Mouse (Mus musculus) frontal cortex, postnatal 14 days (tissue): Measurements from ENCODE around the gene Amigo2.
A peak's percentile ranks its signal among the peaks of the same experiment; 100 is the strongest.

Experiments used
- DNase-seq, 2 experiments: peaks; one replicate each; pipeline ENCODE4 v3.0.0; 2022; ENCODE audit warnings: low spot score in 2 of 2

The Amigo2 gene

DNA sequence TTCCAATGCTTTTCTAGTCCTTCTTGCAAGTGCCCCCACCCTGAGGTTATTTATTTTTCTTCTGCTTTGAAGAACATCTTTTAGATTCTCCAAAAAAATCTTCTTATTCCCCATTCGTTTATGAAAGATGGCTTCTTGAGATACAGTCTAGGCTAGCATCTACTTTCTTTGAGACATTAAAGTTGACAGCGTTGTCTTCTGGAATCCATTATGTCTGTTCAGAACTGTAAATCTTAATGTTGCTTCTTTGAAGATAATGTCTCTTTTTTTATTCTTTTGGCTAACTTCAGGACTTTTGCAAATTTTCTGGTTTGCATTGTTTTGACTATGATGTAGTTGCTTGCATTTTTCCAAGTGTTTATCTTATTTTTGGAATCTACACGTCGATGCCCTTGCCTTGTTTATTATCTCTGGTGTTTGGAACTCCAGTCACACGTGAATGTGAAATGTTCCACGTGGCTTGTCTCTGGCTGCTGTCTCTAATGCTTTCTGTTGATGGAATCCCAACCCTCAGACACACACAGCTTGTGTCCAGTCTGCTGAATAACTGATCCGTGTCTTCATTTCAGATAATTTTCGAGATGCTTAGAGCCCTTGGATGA is 20.1 kb upstream of the Amigo2 start:
- DNase-seq = no peak

- DNase-seq = no peak
Measured at GRCm38 (mm10) chr15:97266236-97266845, 19.3 kb upstream of the Amigo2 start.

GRCm38 (mm10) chr15:97262251-97262650 is 15.2 kb upstream of the Amigo2 start:
- DNase-seq = no peak

DNA sequence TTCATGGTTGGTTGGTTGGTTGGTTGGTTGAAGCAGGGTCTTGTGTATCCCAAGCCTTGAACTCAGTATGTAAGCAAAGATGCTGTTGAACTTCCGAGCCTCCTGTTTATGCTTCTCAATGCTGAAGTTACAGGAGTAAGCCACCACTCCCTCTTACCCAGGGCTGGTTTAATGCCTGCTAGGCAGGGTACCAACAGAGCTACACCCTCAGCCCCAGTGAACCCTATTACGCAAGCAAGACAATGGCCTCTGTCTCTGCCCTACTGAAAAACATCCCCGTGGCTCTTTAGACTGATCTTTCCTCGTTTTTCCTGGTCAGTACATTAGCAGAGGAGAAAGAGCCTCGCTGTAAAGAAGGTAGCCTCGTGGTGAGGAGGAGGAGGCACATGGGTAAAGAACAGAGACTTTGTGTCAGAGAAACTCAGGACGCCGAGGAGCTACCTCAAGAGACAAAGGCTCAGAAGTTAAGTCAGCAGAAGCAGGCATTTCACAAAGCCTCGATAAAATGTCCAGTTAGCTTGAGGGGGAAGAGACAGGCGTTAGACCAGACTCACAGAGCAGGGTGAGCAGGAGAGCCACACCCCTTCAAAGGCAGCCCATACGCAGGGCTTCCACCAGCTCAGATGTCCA is 13.0 kb upstream of the Amigo2 start:
- no peak for DNase-seq

GRCm38 (mm10) chr15:97259300-97259699 is 12.2 kb upstream of the Amigo2 start:
- DNase-seq = no peak

- DNase-seq = no peak
Measured at GRCm38 (mm10) chr15:97258483-97259230, 11.6 kb upstream of the Amigo2 start.

DNA sequence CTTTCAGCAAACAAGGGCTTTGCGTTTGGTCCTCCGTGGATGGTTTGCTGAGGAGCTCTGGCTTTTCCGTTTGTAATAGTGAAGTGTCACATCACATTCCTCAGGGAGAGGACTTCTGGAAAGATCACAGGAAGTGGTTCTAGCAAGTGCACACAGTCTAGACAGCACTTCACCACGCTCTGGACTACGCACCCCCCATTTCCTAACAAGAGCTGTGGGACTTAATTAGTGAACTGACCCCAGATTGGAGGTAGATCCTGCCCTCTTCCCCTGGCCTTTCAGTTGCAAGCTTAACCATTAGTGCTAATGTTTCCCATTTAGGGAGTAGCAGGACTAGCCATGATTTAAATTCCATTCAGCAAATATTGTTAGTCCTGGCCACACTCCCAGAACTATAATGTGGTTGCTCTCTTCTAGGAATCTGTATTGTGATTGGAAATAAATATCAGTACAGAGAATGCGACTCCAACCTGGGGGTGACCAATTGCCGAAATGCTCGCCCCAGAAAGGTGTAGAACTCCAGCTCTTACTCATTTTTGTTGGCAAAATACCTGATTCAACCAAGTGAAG is 10.2 kb upstream of the Amigo2 start:
- no peak for DNase-seq

GRCm38 (mm10) chr15:97256411-97256810 is 9.3 kb upstream of the Amigo2 start:
- DNase-seq = no peak

- DNase-seq = no peak
Measured at GRCm38 (mm10) chr15:97255800-97256199, 8.7 kb upstream of the Amigo2 start.

DNA sequence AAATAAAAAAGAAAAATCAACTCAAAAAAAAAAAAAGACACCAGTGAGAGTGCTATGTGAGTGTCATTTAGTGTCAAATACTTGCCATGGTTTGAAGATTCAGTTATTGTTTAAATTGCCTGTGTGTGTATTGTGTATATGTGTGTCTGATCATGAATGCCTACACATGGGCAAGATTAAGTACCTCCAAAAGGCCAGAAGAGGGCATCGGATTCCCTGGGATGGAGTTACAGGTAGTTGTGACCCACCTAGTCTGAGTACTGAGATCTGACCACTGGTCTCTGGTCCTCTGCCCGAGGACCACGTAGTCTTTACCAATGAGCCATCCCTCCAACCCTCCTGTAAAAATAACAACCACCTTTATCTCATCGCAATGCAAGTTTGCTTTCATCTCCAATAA is 7.3 kb upstream of the Amigo2 start:
- DNase-seq = no peak

- DNase-seq = no peak
Measured at GRCm38 (mm10) chr15:97252493-97253034, 5.5 kb upstream of the Amigo2 start.

GRCm38 (mm10) chr15:97249322-97249721 is 2.2 kb upstream of the Amigo2 start:
- DNase-seq = no peak

DNA sequence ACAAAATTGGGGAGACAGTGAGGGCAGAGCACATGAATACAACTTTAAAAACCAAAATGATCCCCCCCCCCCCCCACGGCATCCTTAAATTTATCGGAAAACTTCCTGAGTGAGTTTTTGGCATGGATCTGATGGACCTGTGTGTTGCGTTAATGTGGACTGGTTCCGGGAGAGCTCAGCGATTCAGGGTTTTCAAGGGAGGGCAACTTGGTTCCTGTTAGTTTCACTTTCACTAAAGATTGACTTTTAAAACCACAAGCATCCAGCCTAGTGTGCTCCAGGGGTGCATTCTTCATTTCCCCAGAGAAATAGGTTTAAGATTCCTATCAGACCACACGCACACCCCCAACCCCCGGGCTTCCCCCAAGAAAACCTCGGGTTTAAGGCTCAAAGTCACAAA is 1.2 kb upstream of the Amigo2 start:
- DNase-seq = no peak

GRCm38 (mm10) chr15:97247791-97248161 is 689 bp upstream of the Amigo2 start:
- no peak for DNase-seq

- DNase-seq = no peak
Measured at GRCm38 (mm10) chr15:97246256-97246655, 831 bp downstream of the Amigo2 start.

GRCm38 (mm10) chr15:97245392-97245791 is 1.7 kb downstream of the Amigo2 start:
- no peak for DNase-seq

- no peak for DNase-seq
Measured at GRCm38 (mm10) chr15:97236943-97237342, 10.1 kb downstream of the Amigo2 start.

DNA sequence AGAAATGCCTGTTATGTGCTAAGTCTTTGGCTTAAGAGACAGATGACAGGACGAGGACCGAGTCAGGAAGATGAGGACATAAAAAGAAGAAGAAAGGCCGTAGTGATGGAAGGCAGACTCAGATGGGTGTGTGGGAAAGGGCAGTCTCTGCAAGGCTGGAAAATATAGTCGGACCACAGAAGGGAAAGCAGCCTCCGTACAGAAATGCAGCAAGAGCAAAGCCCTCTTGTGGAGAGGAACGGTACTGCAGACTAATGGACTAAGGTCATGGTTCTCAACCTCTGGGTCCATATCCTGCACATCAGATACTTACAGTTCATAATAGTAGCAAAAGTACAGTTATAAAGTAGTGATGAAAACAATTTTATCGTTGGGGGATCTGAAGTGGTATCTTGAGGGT is 11.9 kb downstream of the Amigo2 start:
- DNase-seq = peak in 1 of 2 experiments; percentile 29

DNA sequence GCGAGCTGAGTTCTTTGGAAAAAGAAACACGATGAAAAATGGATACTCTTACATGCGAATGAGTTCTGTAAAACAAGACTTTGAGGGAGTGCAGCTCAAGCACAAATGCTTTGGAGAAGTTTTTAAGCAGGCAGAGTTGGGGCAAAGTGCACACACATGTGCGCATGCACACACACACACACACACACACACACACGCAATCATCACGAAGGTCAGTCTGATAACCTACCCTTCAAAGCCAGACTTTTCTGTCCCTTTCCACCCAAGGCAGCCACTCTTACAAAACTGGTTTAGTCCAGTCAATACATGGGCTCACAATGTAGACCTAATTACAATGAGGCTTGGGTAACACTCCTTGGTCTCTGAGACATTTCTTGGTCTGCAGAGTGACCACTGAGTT is 13.0 kb downstream of the Amigo2 start:
- no peak for DNase-seq

DNA sequence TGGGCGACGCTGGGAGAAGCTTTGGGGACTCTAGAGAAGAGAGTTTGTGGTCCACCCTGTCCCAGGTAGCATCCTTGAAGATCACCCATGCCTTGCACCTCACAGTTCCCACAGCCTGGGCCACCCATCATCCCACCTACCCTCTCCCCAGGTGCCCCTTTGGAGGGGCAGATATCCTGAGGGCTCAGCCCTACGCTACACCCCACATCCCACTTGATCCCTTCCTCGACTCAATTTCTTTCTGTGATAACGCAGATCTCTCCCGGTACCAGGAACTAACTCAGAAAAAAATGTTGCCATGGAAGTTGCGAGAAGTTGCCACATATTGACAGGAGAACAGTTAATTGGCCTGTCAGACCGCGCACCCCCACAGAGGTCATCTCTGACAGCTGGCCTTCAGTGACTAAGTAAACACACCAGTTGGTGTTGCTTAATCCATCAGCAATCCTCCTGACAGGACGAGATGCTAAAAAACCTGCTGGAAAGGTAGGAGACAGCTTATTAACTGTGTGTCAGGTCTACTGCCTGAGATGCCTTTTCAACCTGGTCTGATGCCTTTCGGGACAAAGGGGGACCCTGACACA is 17.5 kb downstream of the Amigo2 start:
- DNase-seq = no peak

DNA sequence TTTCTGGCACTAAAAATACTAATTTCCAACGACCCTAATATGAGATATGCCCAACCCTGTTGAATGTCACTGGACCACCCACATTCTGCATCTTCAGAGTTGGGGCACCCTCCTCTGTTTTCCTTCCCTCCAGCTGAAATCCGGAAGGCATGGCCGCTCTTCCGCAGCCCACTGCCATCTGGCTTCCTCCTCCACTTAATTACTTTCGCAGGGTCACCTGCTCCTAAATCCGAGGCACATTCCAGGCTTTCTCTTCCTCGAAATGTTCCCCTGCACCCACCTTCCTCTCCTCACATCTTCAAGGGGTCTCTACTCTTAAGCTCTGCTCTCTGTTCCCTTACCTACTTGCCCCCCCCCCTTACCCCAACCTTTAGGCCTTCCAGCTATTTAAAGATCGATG is 23.1 kb downstream of the Amigo2 start:
- DNase-seq = no peak

- no peak for DNase-seq
Measured at GRCm38 (mm10) chr15:97223431-97223830, 23.7 kb downstream of the Amigo2 start.
